Mouse (Mus musculus) ES-Bruce4 (cell line): ENCODE measurements at regions not wholly inside any gene's neighbourhood (a gene's known extent, or its start where the extent isn't known, plus 50 kb on each side); places are given as distances from the start of the nearest gene placed in this dataset.

ENCODE experiments used
- CTCF ChIP-seq: IDR thresholded peaks from one replicate; pipeline ENCODE4 v1.8.1; 2011; ENCODE audit warnings: low read depth, low read length
- POLR2A ChIP-seq: IDR thresholded peaks from one replicate; pipeline ENCODE4 v1.8.1; 2011; ENCODE audit warnings: low read length; ENCODE audit not compliant: insufficient read depth

GRCm38 (mm10) chr16:29975800-29976199 is 88.4 kb upstream of the Hes1 start:
- TF ChIP-seq CTCF = no peak
- TF ChIP-seq POLR2A = no peak
